Mouse (Mus musculus) olfactory bulb, adult 2 months (tissue): ENCODE data around the gene Dnm2.
"Not testable (repeated sequence)": the region's sequence is repeated elsewhere in the genome, so short reads cannot be mapped to it uniquely, and the experiment has no call there.

ENCODE experiments used
- CTCF ChIP-seq: fragments of 200-500 bp; IDR thresholded peaks from 2 replicates; pipeline ENCODE4 v1.5.1; 2012; ENCODE audit warnings: low read depth, mild to moderate bottlenecking, low read length, moderate library complexity; ENCODE audit not compliant: insufficient read depth
- POLR2A ChIP-seq: fragments of 200-500 bp; IDR thresholded peaks from 2 replicates; pipeline ENCODE4 v1.6.1; 2012; ENCODE audit warnings: mild to moderate bottlenecking, low read depth, low read length, moderate library complexity; ENCODE audit not compliant: insufficient read depth

DNA sequence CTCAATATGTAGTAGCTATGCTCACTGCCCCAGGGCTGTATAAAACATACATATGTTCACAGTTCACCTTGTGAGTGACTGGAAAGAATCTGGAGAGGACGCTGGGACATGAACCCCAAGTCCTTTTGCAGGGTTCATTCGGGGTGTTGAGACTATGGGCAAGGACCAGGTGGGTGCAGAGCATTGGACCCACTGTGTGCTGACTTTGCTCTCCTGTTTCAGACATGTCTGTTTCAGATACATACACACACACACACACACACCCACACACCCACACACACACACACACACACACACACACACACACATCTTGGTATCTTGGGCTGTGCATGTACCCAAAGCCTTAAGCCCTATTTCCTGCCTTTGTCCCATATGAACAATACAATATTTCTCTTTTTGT lies 117.3 kb downstream of the Dnm2 start:
- TF ChIP-seq POLR2A, CTCF: not testable (repeated sequence)
